Mouse (Mus musculus) C2C12 (cell line): Measurements from ENCODE around the gene Fbxl17. TPM values are rescaled to one million over a fixed set of nuclear protein-coding genes. Genes with fewer than 3 reads are reported as not detected.

ENCODE experiments used
- H3K27me3 ChIP-seq: one replicate; pipeline ENCODE4 v1.6.1; 2011; ENCODE audit not compliant: control insufficient read depth, insufficient read depth, insufficient read length
- H3K36me3 ChIP-seq: one replicate; pipeline ENCODE4 v1.6.1; 2011; ENCODE audit not compliant: control insufficient read depth, insufficient read depth
- H3K4me3 ChIP-seq: one replicate; pipeline ENCODE4 v1.5.1; 2011; ENCODE audit warnings: mild to moderate bottlenecking, control low read depth; ENCODE audit not compliant: poor library complexity, insufficient read depth, severe bottlenecking
- H3K79me2 ChIP-seq: one replicate; pipeline ENCODE4 v1.6.1; 2011; ENCODE audit not compliant: control insufficient read depth, insufficient read depth
- H3K79me3 ChIP-seq: one replicate; pipeline ENCODE4 v1.6.1; 2011; ENCODE audit warnings: low read depth, control low read depth
- H3ac ChIP-seq: one replicate; pipeline ENCODE3; 2011; ENCODE audit warnings: low read depth; ENCODE audit not compliant: control insufficient read depth, insufficient read length
- CEBPB ChIP-seq: IDR thresholded peaks from one replicate; pipeline ENCODE4 v1.6.1; 2011; ENCODE audit warnings: low read depth, mild to moderate bottlenecking, control low read depth, moderate library complexity
- CTCF ChIP-seq: IDR thresholded peaks from one replicate; pipeline ENCODE4 v1.5.1; 2011; ENCODE audit not compliant: control insufficient read depth, insufficient read depth, insufficient read length
- FOSL1 ChIP-seq: IDR thresholded peaks from one replicate; pipeline ENCODE4 v1.8.0; 2011; ENCODE audit warnings: mild to moderate bottlenecking, low read length; ENCODE audit not compliant: poor library complexity, insufficient read depth, severe bottlenecking
- MAX ChIP-seq: IDR thresholded peaks from one replicate; pipeline ENCODE4 v1.6.1; 2011; ENCODE audit warnings: mild to moderate bottlenecking, control low read depth
- MYOD1 ChIP-seq: IDR thresholded peaks from one replicate; pipeline ENCODE4 v1.6.1; 2011; ENCODE audit warnings: low read depth; ENCODE audit not compliant: control insufficient read depth, insufficient read length
- MYOG ChIP-seq: IDR thresholded peaks from one replicate; pipeline ENCODE4 v1.6.1; 2011; ENCODE audit not compliant: control insufficient read depth, insufficient read length; ENCODE audit errors: extremely low read depth
- USF1 ChIP-seq: IDR thresholded peaks from one replicate; pipeline ENCODE4 v1.6.1; 2011; ENCODE audit warnings: low read depth, mild to moderate bottlenecking, control low read depth, moderate library complexity
- polyA plus RNA-seq: library from polyadenylated mRNA; unstranded; fragments of >200 nt; fragmentation: generic; extraction: Trizol; gene quantifications from one replicate; pipeline ENCODE4 v1.2.1, GENCODE M21; 2012; ENCODE audit warnings: missing spikeins

Fbxl17 gene
- polyA plus RNA-seq, 1 experiment: 6.3 TPM

GRCm38 (mm10) chr17:63145751-63146491, 353.9 kb downstream of the Fbxl17 start:
- Histone ChIP-seq H3K36me3 (no peaks in the 10 kb centered on the region), H3ac (no peak overlapping the region), H3K4me3 (no peak overlapping the region), H3K79me2 (no peaks in the 10 kb centered on the region), H3K27me3 (no peaks in the 10 kb centered on the region), H3K79me3 (no peaks in the 10 kb centered on the region)
- no peak for TF ChIP-seq MAX
- no peak for TF ChIP-seq USF1
- no peak for TF ChIP-seq CTCF
- no peak for TF ChIP-seq FOSL1
- no peak for TF ChIP-seq CEBPB
- TF ChIP-seq MYOD1: no peak
- TF ChIP-seq MYOG: no peak

GRCm38 (mm10) chr17:63145311-63145741, 354.5 kb downstream of the Fbxl17 start:
- Histone ChIP-seq H3K36me3 (no peaks in the 10 kb centered on the region), H3K79me3 (no peaks in the 10 kb centered on the region), H3K79me2 (no peaks in the 10 kb centered on the region), H3ac (no peak overlapping the region), H3K4me3 (no peak overlapping the region), H3K27me3 (no peaks in the 10 kb centered on the region)
- no peak for TF ChIP-seq CTCF
- TF ChIP-seq MYOD1: no peak
- TF ChIP-seq MAX: no peak
- TF ChIP-seq MYOG: no peak

- no peak for TF ChIP-seq MAX
- no peak for TF ChIP-seq FOSL1
- no peak for TF ChIP-seq USF1
- no peak for TF ChIP-seq MYOD1
- TF ChIP-seq MYOG: no peak
- TF ChIP-seq CEBPB: no peak
- TF ChIP-seq CTCF: no peak
- no peaks in the 10 kb centered on the region for H3K79me3 ChIP-seq
Measured at GRCm38 (mm10) chr17:63143825-63144224, 356.0 kb downstream of the Fbxl17 start.

GRCm38 (mm10) chr17:63134805-63135204, 365.0 kb downstream of the Fbxl17 start:
- H3K36me3 ChIP-seq: no peaks in the 10 kb centered on the region
- no peaks in the 10 kb centered on the region for H3K79me2 ChIP-seq
- no peaks in the 10 kb centered on the region for H3K27me3 ChIP-seq

More at GRCm38 (mm10) chr17:63143825-63144224, 356.0 kb downstream of the Fbxl17 start:
- Histone ChIP-seq H3K4me3 (no peak overlapping the region), H3K27me3 (no peaks in the 10 kb centered on the region), H3K36me3 (no peaks in the 10 kb centered on the region), H3ac (no peak overlapping the region), H3K79me2 (no peaks in the 10 kb centered on the region)

GRCm38 (mm10) chr17:63122427-63122826, 377.4 kb downstream of the Fbxl17 start:
- TF ChIP-seq USF1 (no peak), CEBPB (no peak), MAX (no peak), MYOG (no peak), MYOD1 (no peak), CTCF (no peak), FOSL1 (no peak)
- Histone ChIP-seq H3K79me2 (no peaks in the 10 kb centered on the region), H3K4me3 (no peak overlapping the region), H3ac (no peak overlapping the region), H3K27me3 (no peaks in the 10 kb centered on the region), H3K36me3 (no peaks in the 10 kb centered on the region), H3K79me3 (no peaks in the 10 kb centered on the region)

More at GRCm38 (mm10) chr17:63134805-63135204, 365.0 kb downstream of the Fbxl17 start:
- H3K4me3 ChIP-seq: no peak overlapping the region
- H3K79me3 ChIP-seq: no peaks in the 10 kb centered on the region
- H3ac ChIP-seq: no peak overlapping the region
- TF ChIP-seq CTCF: no peak
- no peak for TF ChIP-seq FOSL1
- TF ChIP-seq MYOG: no peak
- TF ChIP-seq CEBPB: no peak
- no peak for TF ChIP-seq USF1
- no peak for TF ChIP-seq MAX
- no peak for TF ChIP-seq MYOD1

GRCm38 (mm10) chr17:63119701-63120100, 380.1 kb downstream of the Fbxl17 start:
- Histone ChIP-seq H3K79me2 (no peaks in the 10 kb centered on the region), H3K36me3 (no peaks in the 10 kb centered on the region), H3K79me3 (no peaks in the 10 kb centered on the region), H3K27me3 (no peaks in the 10 kb centered on the region), H3K4me3 (no peak overlapping the region), H3ac (no peak overlapping the region)
- TF ChIP-seq MYOD1 (no peak), USF1 (no peak), MAX (no peak), MYOG (no peak), FOSL1 (no peak), CTCF (no peak), CEBPB (no peak)
